Mouse (Mus musculus) C2C12 (cell line): Measurements from ENCODE around the gene Sgcd. TPM values are rescaled to one million over a fixed set of nuclear protein-coding genes. Genes with fewer than 3 reads are reported as not detected.
"Not testable (repeated sequence)": the region's sequence is repeated elsewhere in the genome, so short reads cannot be mapped to it uniquely, and the experiment has no call there.

Experiments used
- H3K27me3 ChIP-seq: one replicate; pipeline ENCODE4 v1.6.1; 2011; ENCODE audit not compliant: control insufficient read depth, insufficient read depth, insufficient read length
- H3K36me3 ChIP-seq: one replicate; pipeline ENCODE4 v1.6.1; 2011; ENCODE audit not compliant: control insufficient read depth, insufficient read depth
- H3K4me3 ChIP-seq: one replicate; pipeline ENCODE4 v1.5.1; 2011; ENCODE audit warnings: mild to moderate bottlenecking, control low read depth; ENCODE audit not compliant: poor library complexity, insufficient read depth, severe bottlenecking
- H3K79me2 ChIP-seq: one replicate; pipeline ENCODE4 v1.6.1; 2011; ENCODE audit not compliant: control insufficient read depth, insufficient read depth
- H3K79me3 ChIP-seq: one replicate; pipeline ENCODE4 v1.6.1; 2011; ENCODE audit warnings: low read depth, control low read depth
- H3ac ChIP-seq: one replicate; pipeline ENCODE3; 2011; ENCODE audit warnings: low read depth; ENCODE audit not compliant: control insufficient read depth, insufficient read length
- CEBPB ChIP-seq: IDR thresholded peaks from one replicate; pipeline ENCODE4 v1.6.1; 2011; ENCODE audit warnings: low read depth, mild to moderate bottlenecking, control low read depth, moderate library complexity
- CTCF ChIP-seq: IDR thresholded peaks from one replicate; pipeline ENCODE4 v1.5.1; 2011; ENCODE audit not compliant: control insufficient read depth, insufficient read depth, insufficient read length
- FOSL1 ChIP-seq: IDR thresholded peaks from one replicate; pipeline ENCODE4 v1.8.0; 2011; ENCODE audit warnings: mild to moderate bottlenecking, low read length; ENCODE audit not compliant: poor library complexity, insufficient read depth, severe bottlenecking
- MAX ChIP-seq: IDR thresholded peaks from one replicate; pipeline ENCODE4 v1.6.1; 2011; ENCODE audit warnings: mild to moderate bottlenecking, control low read depth
- MYOD1 ChIP-seq: IDR thresholded peaks from one replicate; pipeline ENCODE4 v1.6.1; 2011; ENCODE audit warnings: low read depth; ENCODE audit not compliant: control insufficient read depth, insufficient read length
- MYOG ChIP-seq: IDR thresholded peaks from one replicate; pipeline ENCODE4 v1.6.1; 2011; ENCODE audit not compliant: control insufficient read depth, insufficient read length; ENCODE audit errors: extremely low read depth
- USF1 ChIP-seq: IDR thresholded peaks from one replicate; pipeline ENCODE4 v1.6.1; 2011; ENCODE audit warnings: low read depth, mild to moderate bottlenecking, control low read depth, moderate library complexity
- polyA plus RNA-seq: library from polyadenylated mRNA; unstranded; fragments of >200 nt; fragmentation: generic; extraction: Trizol; gene quantifications from one replicate; pipeline ENCODE4 v1.2.1, GENCODE M21; 2012; ENCODE audit warnings: missing spikeins

Sgcd gene
- polyA plus RNA-seq, 1 experiment: 3.5 TPM

DNA sequence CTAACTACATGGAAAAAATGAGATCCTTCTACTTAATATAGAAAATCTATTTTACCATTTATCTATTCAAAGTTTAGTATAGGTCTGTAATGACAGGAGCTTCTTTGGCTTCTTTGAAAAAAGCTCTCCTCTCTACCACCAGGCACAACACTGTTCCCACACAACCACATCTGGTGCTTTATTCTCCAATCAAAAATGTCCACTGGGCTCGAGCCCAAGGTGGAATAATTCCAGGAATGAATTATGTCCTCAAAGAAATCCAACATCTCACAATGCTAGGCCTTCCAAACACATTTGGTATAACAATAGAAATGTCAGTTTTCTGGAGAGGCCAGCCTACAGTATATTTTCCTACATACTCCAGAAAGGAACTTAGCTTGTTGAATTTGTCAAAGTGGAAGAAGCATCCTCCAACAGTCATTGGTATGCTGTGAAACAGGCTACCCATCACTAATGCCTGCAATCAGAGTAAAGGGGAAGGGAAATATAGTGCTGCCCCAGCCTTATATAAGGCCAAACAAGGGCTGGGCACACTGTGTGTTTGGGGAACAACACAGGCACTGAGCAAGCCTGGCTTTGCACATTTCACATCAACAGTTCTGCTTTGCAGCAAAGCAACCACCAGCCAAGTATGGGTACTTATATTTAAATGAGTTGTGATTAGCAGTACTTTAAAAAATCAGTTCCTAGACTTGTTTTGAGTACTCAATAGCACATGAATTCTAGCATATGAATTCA, 515.1 kb downstream of the Sgcd start:
- H3K27me3 ChIP-seq: no peaks in the 10 kb centered on the region
- H3K79me3 ChIP-seq: no peaks in the 10 kb centered on the region
- H3K4me3 ChIP-seq: no peak overlapping the region
- TF ChIP-seq CEBPB: no peak
- TF ChIP-seq MYOG: no peak
- TF ChIP-seq CTCF: no peak
- no peak for TF ChIP-seq MYOD1
- TF ChIP-seq FOSL1: no peak
- no peak for TF ChIP-seq MAX
- TF ChIP-seq USF1: no peak
- no peak overlapping the region for H3ac ChIP-seq
- H3K36me3 ChIP-seq: no peaks in the 10 kb centered on the region
- H3K79me2 ChIP-seq: no peaks in the 10 kb centered on the region

DNA sequence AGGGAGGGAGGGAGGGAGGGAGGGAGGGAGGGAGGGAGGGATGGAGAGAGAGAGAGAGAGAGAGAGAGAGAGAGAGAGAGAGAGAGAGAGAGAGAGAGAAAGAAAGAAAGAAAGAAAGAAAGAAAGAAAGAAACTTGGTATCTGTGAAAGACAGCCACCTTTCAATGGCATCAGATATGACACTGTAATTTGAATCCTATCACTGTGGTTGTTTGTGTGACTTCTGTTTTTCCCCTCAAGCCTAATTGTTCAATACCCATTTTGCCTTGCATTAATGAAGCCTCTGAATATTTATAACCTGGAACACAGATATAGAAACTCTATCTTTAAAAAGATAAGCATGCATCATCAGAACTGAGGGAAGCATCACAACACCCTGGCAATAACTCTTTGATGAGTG, 528.1 kb downstream of the Sgcd start:
- not testable (repeated sequence) for H3K27me3 ChIP-seq, H3K4me3 ChIP-seq, H3ac ChIP-seq, H3K79me3 ChIP-seq, H3K36me3 ChIP-seq, H3K79me2 ChIP-seq

DNA sequence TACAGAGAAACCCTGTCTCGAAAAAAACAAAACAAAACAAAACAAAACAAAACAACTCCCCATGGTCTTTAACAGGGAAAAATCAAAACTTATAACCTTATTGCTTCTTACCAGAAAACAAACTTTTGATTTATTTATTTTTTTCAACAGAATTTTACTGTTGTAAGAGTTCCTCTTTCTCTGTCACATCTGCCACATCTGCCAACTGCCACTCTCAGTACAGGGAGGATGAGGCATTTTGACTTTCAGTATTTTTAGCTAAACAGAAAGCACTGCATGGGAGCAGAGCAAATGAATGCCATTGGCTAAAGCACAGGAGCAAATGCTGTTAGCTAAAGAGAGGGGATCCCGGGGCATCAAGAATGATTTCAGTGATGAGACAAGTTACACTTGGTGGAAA, 528.6 kb downstream of the Sgcd start:
- Histone ChIP-seq H3K36me3 (no peaks in the 10 kb centered on the region), H3K27me3 (no peaks in the 10 kb centered on the region), H3K79me3 (no peaks in the 10 kb centered on the region), H3K79me2 (no peaks in the 10 kb centered on the region), H3ac (no peak overlapping the region), H3K4me3 (no peak overlapping the region)
- TF ChIP-seq FOSL1: no peak
- TF ChIP-seq MYOG: no peak
- TF ChIP-seq MAX: no peak
- TF ChIP-seq CEBPB: no peak
- TF ChIP-seq CTCF: no peak
- TF ChIP-seq MYOD1: no peak
- TF ChIP-seq USF1: no peak

DNA sequence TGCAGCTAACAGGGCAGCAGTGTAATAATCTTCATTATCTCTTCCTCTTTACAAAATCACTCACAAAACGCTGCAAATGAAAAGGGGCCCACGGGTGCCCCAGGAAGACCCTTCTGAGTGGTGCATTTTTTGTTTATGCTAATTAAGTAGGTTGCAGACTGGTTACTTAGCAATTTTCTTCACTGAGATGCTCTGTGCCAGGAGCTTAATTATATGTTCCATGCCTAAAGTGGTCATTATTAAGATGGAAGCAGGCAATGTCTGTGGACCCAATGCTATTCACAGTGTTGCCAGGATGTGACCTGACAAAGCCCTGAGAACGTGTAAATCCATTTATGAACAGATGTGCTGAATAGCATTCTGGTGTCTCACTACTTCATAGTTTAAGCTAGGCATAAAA, 529.6 kb downstream of the Sgcd start:
- no peaks in the 10 kb centered on the region for H3K79me3 ChIP-seq
- no peak overlapping the region for H3K4me3 ChIP-seq
- H3K79me2 ChIP-seq: no peaks in the 10 kb centered on the region
- TF ChIP-seq MYOG (no peak), MAX (no peak), USF1 (no peak), MYOD1 (no peak), CTCF (no peak), FOSL1 (no peak), CEBPB (no peak)
- H3ac ChIP-seq: no peak overlapping the region
- no peaks in the 10 kb centered on the region for H3K36me3 ChIP-seq
- H3K27me3 ChIP-seq: no peaks in the 10 kb centered on the region

DNA sequence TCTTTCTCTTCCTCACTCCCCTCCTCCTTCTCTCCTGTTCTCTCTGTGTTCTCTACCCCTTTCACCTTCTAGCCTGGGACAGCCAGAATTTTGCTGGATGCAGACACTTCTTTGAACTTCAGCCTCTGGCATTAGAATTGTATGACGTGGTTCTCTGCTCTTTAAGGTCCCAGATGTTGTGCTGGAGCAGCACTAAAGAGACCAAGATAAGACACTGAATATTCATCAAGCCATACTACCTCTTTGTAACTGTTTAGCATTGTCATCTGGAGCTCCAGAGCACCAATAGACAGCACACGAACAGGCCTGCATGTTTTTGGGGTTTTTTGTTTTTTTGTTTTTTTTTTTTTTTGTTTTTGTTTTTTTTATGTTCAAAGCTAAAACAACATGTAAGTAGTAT, 541.0 kb downstream of the Sgcd start:
- no peak overlapping the region for H3ac ChIP-seq
- H3K79me2 ChIP-seq: no peaks in the 10 kb centered on the region
- no peaks in the 10 kb centered on the region for H3K79me3 ChIP-seq
- H3K4me3 ChIP-seq: no peak overlapping the region
- no peaks in the 10 kb centered on the region for H3K36me3 ChIP-seq
- H3K27me3 ChIP-seq: no peaks in the 10 kb centered on the region
- no peak for TF ChIP-seq FOSL1
- TF ChIP-seq USF1: no peak
- TF ChIP-seq MYOD1: no peak
- no peak for TF ChIP-seq MAX
- TF ChIP-seq CEBPB: no peak

DNA sequence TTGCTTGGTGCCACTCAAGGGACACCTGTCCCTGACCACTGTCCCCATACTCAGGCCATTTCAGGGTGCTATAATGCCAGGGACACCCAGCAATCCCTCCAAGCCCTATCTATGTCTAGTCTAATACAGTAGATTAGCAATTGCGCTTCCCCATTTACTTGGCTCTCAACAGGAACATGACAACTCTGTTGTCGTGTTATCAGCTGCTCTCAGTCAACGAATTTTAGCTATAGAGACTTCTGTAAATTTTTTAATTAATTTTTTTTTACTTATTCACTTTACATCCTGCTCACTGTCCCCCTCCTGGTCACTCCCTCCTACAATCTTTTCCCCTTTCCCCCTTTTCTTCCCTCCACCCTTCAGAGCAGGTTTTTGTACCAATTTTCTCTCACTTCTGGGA, 542.4 kb downstream of the Sgcd start:
- TF ChIP-seq FOSL1 (no peak), MYOD1 (no peak), CTCF (no peak), MAX (no peak), USF1 (no peak), MYOG (no peak), CEBPB (no peak)
- Histone ChIP-seq H3K79me2 (no peaks in the 10 kb centered on the region), H3K79me3 (no peaks in the 10 kb centered on the region), H3K36me3 (no peaks in the 10 kb centered on the region), H3ac (no peak overlapping the region), H3K4me3 (no peak overlapping the region), H3K27me3 (no peaks in the 10 kb centered on the region)
